Mouse (Mus musculus) c-Kit-positive CD71-negative TER-119-negative erythroid progenitor cells, embryonic 14.5 days (primary cell): ENCODE data around the gene Lyrm4.

Experiments used
- DNase-seq: peaks from one replicate; pipeline ENCODE4 v3.0.0-alpha.2; 2013; ENCODE audit warnings: low read depth

The Lyrm4 gene

GRCm38 (mm10) chr13:36096684-36097383 lies 20.5 kb downstream of the Lyrm4 start:
- no peak for DNase-seq

GRCm38 (mm10) chr13:36088168-36088567 lies 29.2 kb downstream of the Lyrm4 start:
- DNase-seq, result no peak

GRCm38 (mm10) chr13:36087427-36087826 lies 29.9 kb downstream of the Lyrm4 start:
- no peak for DNase-seq

GRCm38 (mm10) chr13:36086608-36087391 lies 30.5 kb downstream of the Lyrm4 start:
- no peak for DNase-seq

GRCm38 (mm10) chr13:36085971-36086370 lies 31.4 kb downstream of the Lyrm4 start:
- no peak for DNase-seq

- DNase-seq, result no peak
These were observed 32.6 kb downstream of the Lyrm4 start for GRCm38 (mm10) chr13:36084701-36085100.

- DNase-seq, result no peak
These were observed 35.7 kb downstream of the Lyrm4 start for GRCm38 (mm10) chr13:36081591-36081990.

GRCm38 (mm10) chr13:36074484-36074883 lies 42.8 kb downstream of the Lyrm4 start:
- DNase-seq, result no peak

- DNase-seq, result no peak
These were observed 50.6 kb downstream of the Lyrm4 start for GRCm38 (mm10) chr13:36066676-36067075.

- no peak for DNase-seq
These were observed 59.8 kb downstream of the Lyrm4 start for GRCm38 (mm10) chr13:36057489-36057888.

GRCm38 (mm10) chr13:36056925-36057324 lies 60.4 kb downstream of the Lyrm4 start:
- DNase-seq, result no peak

GRCm38 (mm10) chr13:36056509-36056908 lies 60.8 kb downstream of the Lyrm4 start:
- no peak for DNase-seq

GRCm38 (mm10) chr13:36035528-36035927 lies 81.8 kb downstream of the Lyrm4 start:
- DNase-seq, result no peak

GRCm38 (mm10) chr13:36031959-36032358 lies 85.4 kb downstream of the Lyrm4 start:
- no peak for DNase-seq

- DNase-seq, result peak; percentile 62
These were observed 97.7 kb downstream of the Lyrm4 start for GRCm38 (mm10) chr13:36019309-36020274.

- no peak for DNase-seq
These were observed 99.3 kb downstream of the Lyrm4 start for GRCm38 (mm10) chr13:36018017-36018416.

- DNase-seq, result no peak
These were observed 101.7 kb downstream of the Lyrm4 start for GRCm38 (mm10) chr13:36015636-36016035.

GRCm38 (mm10) chr13:36009981-36010380 lies 107.3 kb downstream of the Lyrm4 start:
- no peak for DNase-seq

GRCm38 (mm10) chr13:36000798-36001197 lies 116.5 kb downstream of the Lyrm4 start:
- DNase-seq, result no peak

GRCm38 (mm10) chr13:35997606-35998005 lies 119.7 kb downstream of the Lyrm4 start:
- no peak for DNase-seq

GRCm38 (mm10) chr13:35995696-35996426 lies 121.5 kb downstream of the Lyrm4 start:
- no peak for DNase-seq

GRCm38 (mm10) chr13:35995231-35995630 lies 122.1 kb downstream of the Lyrm4 start:
- DNase-seq, result no peak
